Mouse (Mus musculus): ENCODE measurements at regions not wholly inside any gene's neighbourhood (a gene's known extent, or its start where the extent isn't known, plus 50 kb on each side); places are given as distances from the start of the nearest gene placed in this dataset.

GRCm38 (mm10) chr1:13787016-13787415 lies 2306.1 kb downstream of the 4930444P10Rik start:
- no peak for TF ChIP-seq CTCF (IDR thresholded peaks at IDR 0.05; ENCODE audit: borderline replicate concordance, insufficient read depth, low read depth, low read length)
- TF ChIP-seq POLR2A (IDR thresholded peaks at IDR 0.05; ENCODE audit: borderline replicate concordance, insufficient read depth, low read length): no peak

Data from cerebellum, adult 2 months (tissue).